Mouse (Mus musculus): ENCODE results near the gene Gm3336.
A peak's percentile ranks its signal among the peaks of the same experiment; 100 is the strongest.

DNA sequence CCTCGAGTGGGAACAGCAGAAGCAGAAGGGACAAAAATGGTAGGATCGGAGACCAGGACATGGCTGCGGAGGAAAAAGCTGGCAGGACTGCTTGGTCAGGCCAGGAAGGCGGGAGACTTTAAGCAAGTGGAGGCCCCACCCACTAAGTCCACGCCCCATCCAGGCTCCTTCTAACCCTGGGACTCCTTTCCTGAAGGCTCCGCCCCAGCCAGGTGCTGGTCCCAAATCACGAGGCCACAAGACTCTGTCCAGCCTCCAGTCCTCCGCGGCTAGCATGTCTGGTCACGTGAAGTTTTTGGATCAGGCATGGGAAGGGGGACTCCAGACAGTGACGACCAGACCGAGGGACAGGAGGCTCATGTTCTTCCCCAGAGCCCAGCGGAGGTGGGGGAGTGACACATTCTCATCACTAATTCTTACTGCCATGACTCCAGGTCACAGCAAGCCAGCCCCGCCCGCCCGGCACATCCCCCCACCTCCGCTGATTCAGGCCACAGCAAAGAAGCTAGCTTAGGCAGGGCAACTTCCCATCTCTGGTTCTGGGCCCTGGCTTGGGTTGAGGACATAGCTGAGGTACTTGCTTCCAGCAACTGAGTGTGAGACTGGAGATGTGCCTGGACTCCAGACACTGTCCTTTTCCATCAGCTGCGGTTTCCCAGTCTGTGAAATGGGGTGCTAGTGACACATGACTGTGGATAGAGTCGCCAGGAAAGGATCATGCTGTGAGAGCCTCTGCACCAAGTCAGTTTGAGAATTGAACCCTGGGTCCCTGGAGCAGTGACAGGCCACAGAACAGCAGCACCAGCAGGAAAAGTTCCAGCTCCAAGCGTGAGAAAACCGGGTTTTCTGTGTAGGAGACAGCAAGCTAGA, 48.5 kb downstream of the Gm3336 start:
- no peak for TF ChIP-seq CTCF (IDR thresholded peaks at IDR 0.05; ENCODE audit: borderline replicate concordance, insufficient read depth, low read length)
- peak; percentile 96 for TF ChIP-seq POLR2A (IDR thresholded peaks at IDR 0.05; ENCODE audit: low read depth, low read length)
